Mouse (Mus musculus) MEL (cell line): ENCODE results near the gene Slc19a2. TPM values are rescaled to one million over a fixed set of nuclear protein-coding genes. Genes with fewer than 3 reads are reported as not detected.

Experiments used
- DNase-seq: peaks from one replicate; pipeline ENCODE4 v3.0.0; 2011; ENCODE audit warnings: low read depth, low spot score
- H3K27ac ChIP-seq: 2 replicates; pipeline ENCODE4 v1.5.1; 2012; ENCODE audit warnings: low read depth, mild to moderate bottlenecking, control low read depth, low read length, moderate library complexity; ENCODE audit not compliant: control insufficient read depth
- H3K27me3 ChIP-seq, 2 experiments: fragments of 150-350 bp in 1 of 2; sonication (generic) in 1 of 2; 2 replicates each; pipeline ENCODE4 v1.6.1; 2012; ENCODE audit warnings: low read length in 2 of 2, mild to moderate bottlenecking in 2 of 2, improper control_type of control experiment in 1 of 2, moderate library complexity in 1 of 2; ENCODE audit not compliant: insufficient read depth in 2 of 2, control insufficient read depth in 1 of 2
- H3K36me3 ChIP-seq, 2 experiments: 2 replicates each; pipeline ENCODE4 v1.6.1; 2012 to 2014; ENCODE audit warnings: low read length in 2 of 2, improper control_type of control experiment in 1 of 2, inconsistent platforms in 1 of 2, mild to moderate bottlenecking in 1 of 2; ENCODE audit not compliant: insufficient read depth in 2 of 2, control insufficient read depth in 1 of 2
- H3K4me1 ChIP-seq, 2 experiments: fragments of 150-350 bp in 1 of 2; sonication (generic) in 1 of 2; 2 replicates each; pipeline ENCODE4 v1.6.1; 2012; ENCODE audit warnings: low read length in 2 of 2, improper control_type of control experiment in 1 of 2, mild to moderate bottlenecking in 1 of 2; ENCODE audit not compliant: insufficient read depth in 2 of 2, control insufficient read depth in 1 of 2
- H3K4me3 ChIP-seq, 2 experiments: fragments of 150-350 bp in 1 of 2; sonication (generic) in 1 of 2; 2 replicates each; pipeline ENCODE4 v1.5.1; 2012; ENCODE audit warnings: low read depth in 2 of 2, low read length in 2 of 2, mild to moderate bottlenecking in 2 of 2, moderate library complexity in 2 of 2, control low read depth in 1 of 2, improper control_type of control experiment in 1 of 2; ENCODE audit not compliant: control insufficient read depth in 1 of 2, insufficient read depth in 1 of 2
- H3K79me2 ChIP-seq: 2 replicates; pipeline ENCODE4 v1.6.1; 2012; ENCODE audit warnings: mild to moderate bottlenecking, low read length, moderate library complexity; ENCODE audit not compliant: control insufficient read depth, poor library complexity, insufficient read depth
- H3K9ac ChIP-seq: 2 replicates; pipeline ENCODE4 v1.6.1; 2012; ENCODE audit warnings: low read depth, mild to moderate bottlenecking, control low read depth, low read length, moderate library complexity; ENCODE audit not compliant: control insufficient read depth, poor library complexity, severe bottlenecking
- H3K9me3 ChIP-seq: fragments of 150-350 bp; sonication (generic); replicated peaks from 2 replicates; pipeline ENCODE4 v1.6.1; 2012; ENCODE audit warnings: mild to moderate bottlenecking, low read length, improper control_type of control experiment, moderate library complexity; ENCODE audit not compliant: insufficient read depth
- CHD2 ChIP-seq: IDR thresholded peaks from 2 replicates; pipeline ENCODE4 v1.6.1; 2011; ENCODE audit warnings: low read length, improper control_type of control experiment
- E2F4 ChIP-seq: IDR thresholded peaks from 2 replicates; pipeline ENCODE4 v1.6.1; 2011; ENCODE audit warnings: low read depth, low read length, improper control_type of control experiment, borderline replicate concordance
- MAZ ChIP-seq: IDR thresholded peaks from 2 replicates; pipeline ENCODE4 v1.6.1; 2012; ENCODE audit warnings: low read depth, mild to moderate bottlenecking, inconsistent platforms, low read length, improper control_type of control experiment
- MYC ChIP-seq: IDR thresholded peaks from 2 replicates; pipeline ENCODE4 v1.6.1; 2011; ENCODE audit warnings: low read depth, mild to moderate bottlenecking, low read length, improper control_type of control experiment, moderate library complexity
- NELFE ChIP-seq: IDR thresholded peaks from 2 replicates; pipeline ENCODE4 v1.6.1; 2011; ENCODE audit warnings: low read depth, low read length, improper control_type of control experiment
- NRF1 ChIP-seq: IDR thresholded peaks from 2 replicates; pipeline ENCODE4 v1.6.1; 2014; ENCODE audit warnings: low read depth, mild to moderate bottlenecking, inconsistent platforms, low read length, improper control_type of control experiment, moderate library complexity; ENCODE audit not compliant: poor library complexity, insufficient read depth, severe bottlenecking
- POLR2A ChIP-seq, 2 experiments: IDR thresholded peaks; 2 replicates each; pipeline ENCODE4 v1.6.1; 2011 to 2012; ENCODE audit warnings: low read length in 2 of 2, mild to moderate bottlenecking in 2 of 2, control low read depth in 1 of 2, improper control_type of control experiment in 1 of 2, low read depth in 1 of 2, moderate library complexity in 1 of 2; ENCODE audit not compliant: control insufficient read depth in 1 of 2, insufficient read depth in 1 of 2, poor library complexity in 1 of 2
- POLR2AphosphoS5 ChIP-seq: IDR thresholded peaks from 2 replicates; pipeline ENCODE4 v1.6.1; 2012; ENCODE audit warnings: low read depth, borderline replicate concordance, mild to moderate bottlenecking, inconsistent platforms, low read length, moderate library complexity, mixed read lengths
- TBP ChIP-seq: IDR thresholded peaks from 2 replicates; pipeline ENCODE4 v1.8.0; 2011; ENCODE audit warnings: low read depth, low read length, improper control_type of control experiment
- TCF12 ChIP-seq: IDR thresholded peaks from 2 replicates; pipeline ENCODE4 v1.6.1; 2014; ENCODE audit warnings: low read depth, mild to moderate bottlenecking, inconsistent platforms, low read length, improper control_type of control experiment, moderate library complexity
- UBTF ChIP-seq: IDR thresholded peaks from 2 replicates; pipeline ENCODE4 v1.6.1; 2012; ENCODE audit warnings: low read depth, mild to moderate bottlenecking, inconsistent platforms, low read length, improper control_type of control experiment, moderate library complexity, borderline replicate concordance; ENCODE audit not compliant: insufficient read depth
- USF2 ChIP-seq, 2 experiments: IDR thresholded peaks; 2 replicates each; pipeline ENCODE4 v1.6.1; 2011 to 2012; ENCODE audit warnings: improper control_type of control experiment in 2 of 2, low read length in 2 of 2, borderline replicate concordance in 1 of 2, inconsistent platforms in 1 of 2, low read depth in 1 of 2, mild to moderate bottlenecking in 1 of 2; ENCODE audit not compliant: insufficient read depth in 1 of 2
- ZKSCAN1 ChIP-seq: IDR thresholded peaks from 2 replicates; pipeline ENCODE4 v1.6.1; 2012; ENCODE audit warnings: low read depth, mild to moderate bottlenecking, inconsistent platforms, low read length, improper control_type of control experiment, moderate library complexity
- ZMIZ1 ChIP-seq: IDR thresholded peaks from 2 replicates; pipeline ENCODE4 v1.6.1; 2012; ENCODE audit warnings: low read depth, mild to moderate bottlenecking, inconsistent platforms, low read length, improper control_type of control experiment, moderate library complexity
- ZNF384 ChIP-seq: IDR thresholded peaks from 2 replicates; pipeline ENCODE4 v1.6.1; 2012; ENCODE audit warnings: low read depth, mild to moderate bottlenecking, inconsistent platforms, low read length, improper control_type of control experiment
- polyA plus RNA-seq, 2 experiments: library from polyadenylated mRNA; stranded (reverse) in 1 of 2; unstranded in 1 of 2; fragments of >175 nt in 1 of 2; fragments of >200 nt in 1 of 2; gene quantifications; 2 replicates each; pipeline versions ENCODE4 v1.2.1 to v1.2.4; 2012; ENCODE audit warnings: low replicate concordance in 2 of 2, low read depth in 1 of 2; ENCODE audit not compliant: insufficient read length in 2 of 2, insufficient read depth in 1 of 2, missing spikeins in 1 of 2
- total RNA-seq: library from RNA; depleted of rRNA; stranded (reverse); fragments of 300-350 nt; gene quantifications from 2 replicates; pipeline ENCODE4 v1.2.3, GENCODE M21; 2012

Gene Slc19a2
- total and polyA plus RNA-seq, 3 experiments, result 9.0 to 54.2 (median 9.7) TPM

DNA sequence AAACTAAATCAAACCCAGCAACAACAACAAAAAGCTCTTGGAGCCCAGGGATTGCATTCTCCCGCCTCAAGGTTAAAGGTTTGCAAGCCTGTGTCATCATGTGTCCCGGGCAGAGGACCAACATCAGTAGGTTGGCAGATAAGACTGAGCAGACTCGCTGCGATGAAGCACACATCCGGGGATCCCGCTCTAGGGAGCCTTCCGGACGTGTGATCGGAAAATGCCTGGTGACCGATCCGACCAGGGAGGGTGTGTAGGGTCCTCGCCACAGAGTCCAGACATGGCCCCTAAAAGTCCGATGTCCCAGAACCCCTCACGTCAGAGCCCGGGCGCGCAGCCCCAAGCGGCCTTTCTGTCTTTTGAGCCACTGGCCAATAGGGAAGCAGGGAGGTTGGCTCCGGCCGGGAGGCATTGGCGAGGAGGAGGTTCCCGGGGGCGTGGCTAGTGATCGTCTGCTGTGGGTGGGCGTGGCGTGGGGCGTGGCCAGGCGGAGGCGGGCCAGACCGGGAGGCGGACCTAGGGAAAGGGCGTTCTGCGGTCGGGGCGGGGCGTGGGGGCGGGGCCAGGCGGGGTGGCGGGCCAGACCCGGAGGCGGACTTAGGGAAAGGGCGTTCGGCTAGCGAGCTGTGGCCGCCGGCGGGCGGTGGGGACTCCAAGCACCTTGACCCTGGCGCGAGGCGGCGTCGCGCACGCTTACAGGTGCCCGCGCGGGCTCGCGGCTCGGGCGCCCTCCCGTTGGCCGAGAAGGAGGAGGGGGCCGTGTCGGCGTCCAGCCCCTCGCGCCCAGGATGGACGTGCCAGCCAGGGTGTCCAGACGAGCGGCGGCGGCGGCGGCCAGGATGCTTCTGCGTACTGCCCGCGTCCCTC lies at the start of gene Slc19a2 (continued):
- TF ChIP-seq UBTF, result 0 out of 2 replicates have a peak, but pooled peaks have one; percentile 83
- TF ChIP-seq ZNF384, result no peak
- TF ChIP-seq NRF1, result peak; percentile 56; the same call in 1 of the 2 replicates
- TF ChIP-seq POLR2A (IDR thresholded peaks at IDR 0.05; ENCODE audit: control insufficient read depth in 1 of 2, insufficient read depth in 1 of 2, low read depth in 1 of 2, low read length in 2 of 2, poor library complexity in 1 of 2), result peak; percentile 33 to 89; a peak in 3 of 4 replicates
- TF ChIP-seq MAZ, result no peak
- TF ChIP-seq, all 39 proteins: peak for 18

DNA sequence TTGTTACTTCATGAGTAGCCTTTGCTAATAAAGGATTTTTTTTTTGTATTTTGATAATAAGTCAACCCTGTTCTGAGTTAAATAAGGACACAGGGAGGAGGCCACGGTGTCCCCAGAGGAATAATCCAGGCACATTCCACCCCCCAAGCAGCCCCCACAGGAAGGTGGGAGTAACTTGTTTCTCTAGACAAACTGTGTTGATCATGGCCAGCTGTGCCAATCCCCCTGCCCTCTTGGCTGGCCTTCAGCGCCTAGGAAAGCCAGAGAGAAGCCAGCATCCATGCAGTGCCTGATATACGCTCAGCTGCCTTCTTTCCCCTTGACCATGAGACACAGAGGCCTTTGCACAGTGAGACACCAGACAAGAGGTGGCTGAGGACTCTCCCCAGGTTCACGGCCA lies 49.3 kb upstream of the Slc19a2 start:
- no peaks in the 10 kb centered on the region for H3K9me3 ChIP-seq
- no peaks in the 10 kb centered on the region for H3K79me2 ChIP-seq
- H3K9ac ChIP-seq, result no peak overlapping the region
- peaks cover 0 to 3% of the 10 kb centered on the region in 2 experiments; a peak in 3 of 4 replicates for H3K27me3 ChIP-seq
- TF ChIP-seq CHD2 (no peak), POLR2AphosphoS5 (no peak), E2F4 (no peak), ZMIZ1 (no peak)
- no peak for DNase-seq
- no peak overlapping the region for H3K4me3 ChIP-seq
- H3K27ac ChIP-seq, result no peak overlapping the region
- no peaks in the 10 kb centered on the region for H3K36me3 ChIP-seq
- no peaks in the 10 kb centered on the region for H3K4me1 ChIP-seq

DNA sequence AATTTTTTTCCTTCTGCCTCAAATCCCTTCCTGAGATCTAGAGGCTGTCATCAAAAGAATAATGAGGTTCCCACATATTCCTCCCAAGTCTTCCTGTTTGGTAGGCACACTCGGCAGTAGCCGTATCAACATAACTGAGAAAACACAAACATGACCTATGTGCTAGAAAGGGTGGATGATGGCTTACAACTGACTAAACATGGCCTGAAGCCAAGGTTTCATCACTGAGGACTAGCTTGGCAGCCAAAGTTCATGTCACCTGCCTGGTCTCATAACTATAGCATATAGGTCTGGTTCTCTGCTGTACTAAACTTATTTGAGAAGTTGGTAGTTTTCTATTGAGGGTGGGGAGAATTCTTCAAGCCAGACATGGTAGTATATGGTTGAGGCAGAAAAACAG lies 40.4 kb upstream of the Slc19a2 start:
- Histone ChIP-seq H3K27me3 (peaks cover 8 to 9% of the 10 kb centered on the region in 2 experiments), H3K27ac (no peak overlapping the region), H3K36me3 (no peaks in the 10 kb centered on the region), H3K4me3 (no peak overlapping the region), H3K9ac (no peak overlapping the region), H3K79me2 (no peaks in the 10 kb centered on the region), H3K4me1 (no peaks in the 10 kb centered on the region), H3K9me3 (no peaks in the 10 kb centered on the region)
- no peak for TF ChIP-seq USF2 (IDR thresholded peaks at IDR 0.05; ENCODE audit: borderline replicate concordance in 1 of 2, insufficient read depth in 1 of 2, low read depth in 1 of 2, low read length in 2 of 2)
- DNase-seq, result no peak

DNA sequence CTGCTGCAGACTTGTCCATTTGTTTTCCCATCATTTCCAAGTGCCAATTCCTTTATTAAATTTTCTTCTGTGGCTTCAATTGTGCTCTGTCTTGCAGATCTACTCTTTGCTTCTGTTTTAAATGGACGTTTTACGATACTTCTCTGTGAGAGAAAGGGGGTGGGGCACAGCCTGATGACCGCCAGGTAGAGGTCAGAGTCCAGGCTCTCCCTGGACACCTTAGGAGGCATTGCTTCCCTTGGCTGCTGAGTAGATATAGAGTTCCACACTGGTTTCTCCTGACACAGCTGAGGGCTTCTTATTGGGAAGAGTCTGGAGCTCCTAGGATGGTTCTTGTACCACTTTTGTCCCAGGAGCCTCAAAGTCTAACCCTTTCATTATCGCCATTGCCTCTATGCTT lies 37.9 kb upstream of the Slc19a2 start:
- no peaks in the 10 kb centered on the region for H3K4me1 ChIP-seq
- no peak overlapping the region for H3K27ac ChIP-seq
- no peaks in the 10 kb centered on the region for H3K9me3 ChIP-seq
- H3K27me3 ChIP-seq, result peaks cover 7 to 8% of the 10 kb centered on the region in 2 experiments
- H3K79me2 ChIP-seq, result no peaks in the 10 kb centered on the region
- H3K36me3 ChIP-seq, result no peaks in the 10 kb centered on the region
- no peak for DNase-seq
- TF ChIP-seq ZKSCAN1 (no peak), CHD2 (no peak), TBP (no peak), TCF12 (no peak), NELFE (no peak), MYC (no peak)
- H3K4me3 ChIP-seq, result no peak overlapping the region
- H3K9ac ChIP-seq, result no peak overlapping the region
